Mouse (Mus musculus) liver, postnatal 0 days (tissue): ENCODE results near the gene Cfap74.

ENCODE experiments used
- CTCF ChIP-seq: sonication (generic); IDR thresholded peaks from 2 replicates; pipeline ENCODE4 v1.5.1; 2016; ENCODE audit warnings: antibody characterized with exemption, low read depth
- EP300 ChIP-seq: IDR thresholded peaks from 2 replicates; pipeline ENCODE4 v1.6.1; 2016; ENCODE audit warnings: antibody characterized with exemption, low read depth, mild to moderate bottlenecking

DNA sequence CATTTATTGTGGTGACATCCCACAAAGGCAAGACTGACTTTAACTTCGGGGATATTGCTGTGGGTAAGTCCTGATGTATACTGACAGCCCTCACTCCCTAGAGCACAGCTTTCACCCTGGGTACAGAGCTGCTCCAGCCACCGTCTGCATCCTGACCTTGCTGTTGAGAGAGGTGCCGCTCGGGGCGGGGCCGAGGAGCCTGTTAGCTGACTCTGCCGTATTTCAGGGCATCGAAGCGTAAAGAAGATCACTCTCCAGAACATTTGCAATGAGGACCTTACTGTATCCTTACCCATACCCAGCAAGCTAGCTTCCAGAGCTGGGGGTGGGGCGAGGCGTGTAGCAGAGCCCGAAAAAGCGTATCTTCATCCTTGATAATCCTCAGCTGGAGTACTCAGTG lies 54.1 kb downstream of the Cfap74 start:
- TF ChIP-seq CTCF (no peak), EP300 (no peak)
